27 mouse cellular contexts compared by ENCODE assay signal in genomic region chr9:34689375-34689774, GRCm38 (mm10).
"Had no signal": no experiment of that assay in that cellular context is flagged by ENCODE, and none has a peak within 500 bp of the region (broad histone marks: within the 10 kb centered on the region; RNA-seq: fewer than 3 reads in every experiment).

No protein-coding gene starts in this region.

- H3K4me3 ChIP-seq: layer of hippocampus, adult 2 months; left cerebral cortex, adult 2 months; limb, embryonic 10.5 days; limb, embryonic 13.5 days; liver, embryonic 12.5 days; liver, embryonic 15.5 days; lung, embryonic 15.5 days; megakaryocyte, embryonic 14.5 days; midbrain, embryonic 10.5 days; midbrain, embryonic 13.5 days; myocyte; neural tube, embryonic 13.5 days had no signal

- H3K4me1 ChIP-seq: limb, embryonic 13.5 days; liver, embryonic 12.5 days; liver, embryonic 15.5 days; lung, embryonic 15.5 days; megakaryocyte, embryonic 14.5 days; midbrain, embryonic 10.5 days; neural tube, embryonic 13.5 days had no signal

- H3K36me3 ChIP-seq: limb, embryonic 10.5 days; limb, embryonic 13.5 days; liver, embryonic 12.5 days; liver, embryonic 15.5 days; lung, embryonic 15.5 days; midbrain, embryonic 10.5 days; midbrain, embryonic 13.5 days; neural tube, embryonic 13.5 days had no signal

- H3K9me3 ChIP-seq: limb, embryonic 10.5 days; limb, embryonic 13.5 days; liver, embryonic 12.5 days; liver, embryonic 15.5 days; lung, embryonic 15.5 days; megakaryocyte, embryonic 14.5 days; midbrain, embryonic 10.5 days; midbrain, embryonic 13.5 days; neural tube, embryonic 13.5 days had no signal

- DNase-seq: kidney, adult 18-20 months; kidney, postnatal 14 days; layer of hippocampus, adult 9-11 months; liver; lung, adult 18-20 months; lung, postnatal 10 days; lung, postnatal 36 days; retina, postnatal 1 day; right cerebral cortex, postnatal 25 days; thymus, adult 18-20 months; thymus, postnatal 14 days; thymus, postnatal 4 days had no signal

- H3K4me2 ChIP-seq: limb, embryonic 13.5 days; liver, embryonic 12.5 days; liver, embryonic 15.5 days; lung, embryonic 15.5 days; midbrain, embryonic 13.5 days; neural tube, embryonic 13.5 days had no signal

- ATAC-seq: inflammation-experienced regulatory T-cells, adult 6 months; intestine, embryonic 16.5 days; liver, embryonic 12.5 days; midbrain, embryonic 13.5 days; midbrain, embryonic 16.5 days had no signal

- H3K27me3 ChIP-seq: limb, embryonic 13.5 days; liver, embryonic 12.5 days; liver, embryonic 15.5 days; lung, embryonic 15.5 days; megakaryocyte, embryonic 14.5 days; neural tube, embryonic 13.5 days had no signal

- H3K9ac ChIP-seq: limb, embryonic 13.5 days; liver, embryonic 12.5 days; liver, embryonic 15.5 days; lung, embryonic 15.5 days; midbrain, embryonic 13.5 days; neural tube, embryonic 13.5 days had no signal

- H3K27ac ChIP-seq: layer of hippocampus, adult 2 months; left cerebral cortex, adult 2 months; limb, embryonic 10.5 days; limb, embryonic 13.5 days; liver, embryonic 12.5 days; liver, embryonic 15.5 days; lung, embryonic 15.5 days; midbrain, embryonic 10.5 days; midbrain, embryonic 13.5 days; neural tube, embryonic 13.5 days had no signal
